Mouse (Mus musculus): ENCODE measurements at regions not wholly inside any gene's neighbourhood (a gene's known extent, or its start where the extent isn't known, plus 50 kb on each side); places are given as distances from the start of the nearest gene placed in this dataset.

GRCm38 (mm10) chr12:71773891-71774290, 57.0 kb upstream of the Daam1 start:
- TF ChIP-seq CTCF (conservative IDR thresholded peaks at IDR 0.05; ENCODE audit: low read length) (no peak), POU5F1 (IDR thresholded peaks at IDR 0.05; ENCODE audit: borderline replicate concordance, low read length) (no peak)
